Mouse (Mus musculus) embryonic stem cell, embryonic (primary cell): ENCODE data around the gene Akr1c14.
"Not testable (repeated sequence)": the region's sequence is repeated elsewhere in the genome, so short reads cannot be mapped to it uniquely, and the experiment has no call there.

Source experiments
- CTCF ChIA-PET, 4 experiments: fragments of 300-600 bp in 2 of 4; fragments of 350-600 bp in 2 of 4; sonication (Branson Sonifier 250); formaldehyde crosslinking; loops; one replicate each; lab custom pipeline; 2022; ENCODE audit warnings: inconsistent platforms in 2 of 4; lab: Charles Lee
- POLR2A ChIA-PET, 4 experiments: fragments of 300-600 bp in 2 of 4; fragments of 350-600 bp in 2 of 4; sonication (Branson Sonifier 250); formaldehyde crosslinking; loops; one replicate each; lab custom pipeline; 2022; ENCODE audit warnings: antibody characterized with exemption in 4 of 4, inconsistent platforms in 1 of 4; lab: Charles Lee

Akr1c14 gene

GRCm38 (mm10) chr13:4110281-4111188 is 61.7 kb downstream of the Akr1c14 start:
- CTCF ChIA-PET: interaction anchor here in 3 of 4 experiments (0.6 to 1.7 kb wide), 10 partner anchors 10 to 173 kb away, joined by 3 to 15 read pairs (median 4); partner anchors contain the start of gene Akr1c12 (in 1 of the 3)
- POLR2A ChIA-PET: interaction anchor here in 2 of 4 experiments (0.6 to 1.0 kb wide), 2 partner anchors 107 to 171 kb away, joined by 3 to 6 read pairs; no protein-coding TSS in a partner anchor

GRCm38 (mm10) chr13:4119181-4119904 is 70.5 kb downstream of the Akr1c14 start:
- CTCF ChIA-PET: interaction anchor here in 1 of 4 experiments (1.2 kb wide), 1 partner anchor 9 kb away, joined by 4 read pairs; no protein-coding TSS in a partner anchor
- POLR2A ChIA-PET: no interaction called here

DNA sequence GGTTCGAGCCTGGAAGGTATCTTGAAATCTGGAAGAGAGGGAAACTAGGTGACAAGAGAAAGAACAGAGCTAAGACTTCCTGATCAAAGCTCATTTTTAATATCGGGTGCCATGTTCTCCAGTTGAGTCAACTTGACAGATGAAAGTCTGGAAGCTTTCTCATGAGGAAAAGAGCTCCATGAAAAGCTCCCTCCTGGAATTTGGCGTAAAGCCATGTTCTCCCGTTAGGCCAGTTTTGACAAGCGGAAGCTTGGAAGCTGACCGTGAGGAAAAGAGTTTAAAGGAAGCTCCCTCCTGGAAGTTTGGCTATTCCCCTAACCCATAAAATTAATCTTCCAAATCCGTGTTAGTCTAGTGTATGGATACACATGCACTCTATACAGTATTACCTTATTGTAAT is 74.3 kb downstream of the Akr1c14 start:
- POLR2A ChIA-PET: no interaction called here
- CTCF ChIA-PET: interaction anchor here in 1 of 4 experiments (1.2 kb wide), 1 partner anchor 12 kb away, joined by 4 read pairs; no protein-coding TSS in a partner anchor

- CTCF ChIA-PET, POLR2A ChIA-PET: not testable (repeated sequence)
Observed at GRCm38 (mm10) chr13:4124471-4124870, 75.7 kb downstream of the Akr1c14 start.

DNA sequence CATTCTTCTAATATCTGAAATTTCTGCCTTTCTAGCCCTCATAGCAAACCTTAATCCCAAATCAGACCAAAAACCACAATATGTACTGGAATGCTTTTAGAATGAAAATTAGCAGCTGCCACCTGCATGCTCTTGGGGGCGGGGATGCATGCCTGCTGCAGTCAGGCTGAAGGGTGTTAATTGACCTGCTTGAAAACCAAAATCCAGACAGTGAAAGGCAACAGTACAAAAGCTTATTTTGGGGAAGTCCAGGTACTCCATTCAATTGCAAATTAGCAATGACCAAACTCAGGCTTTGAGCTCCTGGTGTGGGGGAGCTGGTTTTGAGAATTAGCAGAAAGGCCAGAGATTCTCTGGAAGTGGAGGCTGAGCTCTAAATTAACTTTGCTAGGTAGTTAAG is 77.0 kb downstream of the Akr1c14 start:
- CTCF ChIA-PET, POLR2A ChIA-PET: not testable (repeated sequence)

DNA sequence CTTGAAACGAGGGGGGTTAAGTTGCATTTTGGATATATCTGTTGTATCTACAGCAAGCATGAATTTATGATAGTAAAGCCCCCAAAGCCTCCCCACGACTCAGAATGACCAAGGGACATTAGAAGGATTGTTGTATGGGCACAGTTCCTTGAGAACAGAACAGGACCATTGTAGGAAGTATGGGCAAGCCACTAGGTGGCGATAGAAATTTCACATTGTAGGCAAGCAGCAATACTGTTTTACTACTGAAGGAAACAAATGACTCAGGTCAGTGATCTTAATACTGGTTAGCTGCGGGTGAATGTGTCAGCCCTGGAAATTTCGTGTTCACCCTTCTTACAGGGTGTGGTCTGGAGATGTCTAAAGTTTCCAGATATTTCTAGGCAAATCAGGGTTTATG is 80.3 kb downstream of the Akr1c14 start:
- CTCF ChIA-PET: no interaction called here
- POLR2A ChIA-PET: no interaction called here

GRCm38 (mm10) chr13:4131317-4131716 is 82.5 kb downstream of the Akr1c14 start:
- POLR2A ChIA-PET: no interaction called here
- CTCF ChIA-PET: no interaction called here

DNA sequence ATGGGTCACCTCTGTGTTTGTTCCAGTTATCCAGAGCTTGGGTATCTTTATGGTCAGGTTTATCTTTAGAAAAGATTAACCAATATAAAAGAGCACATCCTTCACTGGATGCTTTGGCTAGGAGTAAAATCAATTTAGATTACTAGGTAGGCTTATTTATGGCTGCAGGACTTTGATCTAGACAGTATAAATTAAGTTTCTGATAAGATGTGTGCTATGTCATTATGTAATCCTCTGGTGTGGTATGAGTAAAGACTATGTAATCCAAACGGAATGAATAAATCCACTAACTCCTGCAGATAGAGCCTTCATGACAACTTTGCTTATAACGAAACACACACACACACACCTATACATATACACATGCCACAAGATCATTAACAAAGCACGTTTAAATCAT is 82.9 kb downstream of the Akr1c14 start:
- ChIA-PET POLR2A (no interaction called here), CTCF (no interaction called here)

GRCm38 (mm10) chr13:4133070-4133469 is 84.3 kb downstream of the Akr1c14 start:
- ChIA-PET POLR2A (interaction anchor here in 1 of 4 experiments (0.7 kb wide), 1 partner anchor 50 kb away, joined by 4 read pairs; no protein-coding TSS in a partner anchor), CTCF (interaction anchor here in 3 of 4 experiments (0.7 to 1.5 kb wide), 9 partner anchors 23 to 566 kb away, joined by 3 to 15 read pairs (median 5); no protein-coding TSS in a partner anchor)
